ENCODE assay signal across 9 mouse cellular contexts in genomic region chr1:134419751-134420458, GRCm38 (mm10). TPM values are rescaled to one million over a fixed set of nuclear protein-coding genes. Genes with fewer than 3 reads are reported as not detected.
A peak's percentile ranks its signal among the peaks of the same experiment; 100 is the strongest.
DNase-seq lines count a peak whose midpoint lies in the region; ATAC-seq and TF ChIP-seq lines count a peak whose summit lies in the region.
"Had no signal": no experiment of that assay in that cellular context is flagged by ENCODE, and none has a peak within 500 bp of the region (broad histone marks: within the 10 kb centered on the region; RNA-seq: fewer than 3 reads in every experiment).

No protein-coding gene starts in this region.

- no peak overlapping the region for H3K9ac ChIP-seq in hindbrain, embryonic 12.5 days
- no peak overlapping the region for H3K9ac ChIP-seq in hindbrain, embryonic 11.5 days (ENCODE audit: low read depth, low read length)
- no peak overlapping the region for H3K9ac ChIP-seq in hindbrain, postnatal 0 days (replicated peaks; ENCODE audit: low read length)

- no peak overlapping the region for H3K4me2 ChIP-seq in hindbrain, embryonic 12.5 days (replicated peaks)
- H3K4me2 ChIP-seq in hindbrain, embryonic 11.5 days (replicated peaks; ENCODE audit: low read depth, low read length), result no peak overlapping the region
- H3K4me2 ChIP-seq in hindbrain, postnatal 0 days (ENCODE audit: low read depth, low read length), result no peak overlapping the region

- 0 out of 2 replicates have a peak overlapping the region, but pooled peaks have one; percentile 4 for H3K27ac ChIP-seq in hindbrain, embryonic 12.5 days
- no peak overlapping the region for H3K27ac ChIP-seq in hindbrain, embryonic 11.5 days (ENCODE audit: low read depth, low read length)
- H3K27ac ChIP-seq in hindbrain, postnatal 0 days, result 0 out of 2 replicates have a peak overlapping the region, but pooled peaks have one; percentile 11

- no peak overlapping the region for H3K4me3 ChIP-seq in hindbrain, embryonic 12.5 days
- no peak overlapping the region for H3K4me3 ChIP-seq in hindbrain, embryonic 11.5 days (ENCODE audit: low read depth, low read length)
- H3K4me3 ChIP-seq in hindbrain, postnatal 0 days (ENCODE audit: low read length), result no peak overlapping the region

- 68% methylated on average over 5 of the region's 5 CpGs for WGBS in hindbrain, embryonic 12.5 days
- WGBS in hindbrain, embryonic 11.5 days, result 78% methylated on average over 5 of the region's 5 CpGs
- WGBS in hindbrain, postnatal 0 days, result 42% methylated on average over 5 of the region's 5 CpGs

- H3K27me3 ChIP-seq in hindbrain, embryonic 12.5 days, result no peaks in the 10 kb centered on the region
- H3K27me3 ChIP-seq in hindbrain, embryonic 11.5 days (ENCODE audit: control insufficient read depth, insufficient read depth, low read length), result no peaks in the 10 kb centered on the region
- no peaks in the 10 kb centered on the region for H3K27me3 ChIP-seq in hindbrain, postnatal 0 days (ENCODE audit: insufficient read depth, low read length)

- TF ChIP-seq CTCF in hindbrain, postnatal 0 days (IDR thresholded peaks at IDR 0.05; ENCODE audit: low read depth), result no peak

- H3K9me3 ChIP-seq in hindbrain, embryonic 12.5 days (replicated peaks), result no peaks in the 10 kb centered on the region
- no peaks in the 10 kb centered on the region for H3K9me3 ChIP-seq in hindbrain, embryonic 11.5 days (ENCODE audit: control insufficient read depth, low read length)
- no peaks in the 10 kb centered on the region for H3K9me3 ChIP-seq in hindbrain, postnatal 0 days (ENCODE audit: low read length)

- peaks cover 34% of the 10 kb centered on the region for H3K4me1 ChIP-seq in hindbrain, embryonic 12.5 days
- peaks cover 5% of the 10 kb centered on the region; the same call in 1 of the 2 replicates for H3K4me1 ChIP-seq in hindbrain, embryonic 11.5 days (replicated peaks; ENCODE audit: control insufficient read depth, insufficient read depth, low read length)
- peaks cover 8% of the 10 kb centered on the region for H3K4me1 ChIP-seq in hindbrain, postnatal 0 days (ENCODE audit: insufficient read depth, low read length)

- no peak for ATAC-seq in hindbrain, embryonic 12.5 days (ENCODE audit: low FRiP score)
- ATAC-seq in hindbrain, embryonic 11.5 days (ENCODE audit: low FRiP score), result no peak
- no peak for ATAC-seq in hindbrain, postnatal 0 days
- peak; percentile 74 for ATAC-seq in megakaryocyte, adult 5-6 weeks (ENCODE audit: poor library complexity, severe bottlenecking)

- H3K36me3 ChIP-seq in hindbrain, embryonic 12.5 days, result peaks cover 23% of the 10 kb centered on the region
- 0 out of 2 replicates have a peak, but pooled peaks cover 3% of the 10 kb centered on the region for H3K36me3 ChIP-seq in hindbrain, embryonic 11.5 days (ENCODE audit: control insufficient read depth, insufficient read depth, low read length)
- H3K36me3 ChIP-seq in hindbrain, postnatal 0 days (ENCODE audit: insufficient read depth, low read length), result peaks cover 15% of the 10 kb centered on the region

- no peak for DNase-seq in hindbrain, embryonic 11.5 days (ENCODE audit: low spot score)
- DNase-seq in adrenal gland, adult 2 months, result peak; percentile 91
- no peak for DNase-seq in hindbrain, postnatal 0 days (ENCODE audit: low spot score)
- no peak for DNase-seq in left cerebral cortex, postnatal 4 days
- no peak for DNase-seq in layer of hippocampus, adult 11-12 months (ENCODE audit: low spot score)
- no peak for DNase-seq in cerebellum, postnatal 10 days

- intact Hi-C loops in left cerebral cortex, postnatal 4 days (cut with DNase I), result no loop called here

RNA-seq across cellular contexts. Expression of gene Adipor1, which starts 4.7 kb away (rescaled TPM):
- polyA plus RNA-seq in hindbrain, embryonic 12.5 days (2016; fragmentation: Nextera tagmentation; extraction: Ambion mirVana), result 73.5 and 78.1 TPM in 2 replicates
- 77.7 and 81.7 TPM in 2 replicates for polyA plus RNA-seq in hindbrain, embryonic 11.5 days (2014; fragmentation: Nextera tagmentation; extraction: Ambion mirVana)
- total RNA-seq in adrenal gland, adult 2 months (2021), result 100 to 1,000 TPM; 123 to 129 TPM
- polyA plus RNA-seq in adrenal gland, adult 2 months (2012; rRNA removed), result 328 and 482 TPM in 2 replicates
- total RNA-seq in hindbrain, postnatal 0 days (2014; rRNA removed), result 115 and 120 TPM in 2 replicates
- polyA plus RNA-seq in hindbrain, postnatal 0 days (2015; fragmentation: Nextera tagmentation; extraction: Ambion mirVana), result 79.7 and 81.2 TPM in 2 replicates
- total RNA-seq in megakaryocyte, adult 5-6 weeks (2015), result 118 and 120 TPM in 2 replicates
- total RNA-seq in megakaryocyte, adult 5-6 weeks (2017), result 73.8 and 83.6 TPM in 2 replicates
- 10 to 100 TPM; 55.4 to 57.5 TPM for total RNA-seq in left cerebral cortex, postnatal 4 days (2021)

RNA-seq across cellular contexts. Expression of gene Cyb5r1, which starts 14.5 kb away (rescaled TPM):
- 24.1 and 25.9 TPM in 2 replicates for polyA plus RNA-seq in hindbrain, embryonic 12.5 days (2016; fragmentation: Nextera tagmentation; extraction: Ambion mirVana)
- 26.1 and 26.7 TPM in 2 replicates for polyA plus RNA-seq in hindbrain, embryonic 11.5 days (2014; fragmentation: Nextera tagmentation; extraction: Ambion mirVana)
- 10 to 100 TPM; 34.2 to 82.9 TPM for total RNA-seq in adrenal gland, adult 2 months (2021)
- polyA plus RNA-seq in adrenal gland, adult 2 months (2012; rRNA removed), result 81.8 and 85.3 TPM in 2 replicates
- 5.6 and 10.8 TPM in 2 replicates for total RNA-seq in hindbrain, postnatal 0 days (2014; rRNA removed)
- polyA plus RNA-seq in hindbrain, postnatal 0 days (2015; fragmentation: Nextera tagmentation; extraction: Ambion mirVana), result 11.2 and 11.3 TPM in 2 replicates
- 54.5 and 69.7 TPM in 2 replicates for total RNA-seq in megakaryocyte, adult 5-6 weeks (2015)
- total RNA-seq in megakaryocyte, adult 5-6 weeks (2017), result 43.8 and 46.8 TPM in 2 replicates
- 10 to 100 TPM; 13.1 to 18.5 TPM for total RNA-seq in left cerebral cortex, postnatal 4 days (2021)

RNA-seq across cellular contexts. Expression of gene 4933406M09Rik, which starts 34.2 kb away (rescaled TPM):
- not detected in 2 replicates for polyA plus RNA-seq in hindbrain, embryonic 12.5 days (2016; fragmentation: Nextera tagmentation; extraction: Ambion mirVana)
- polyA plus RNA-seq in hindbrain, embryonic 11.5 days (2014; fragmentation: Nextera tagmentation; extraction: Ambion mirVana), result not detected in 2 replicates
- total RNA-seq in adrenal gland, adult 2 months (2021), result not detected
- polyA plus RNA-seq in adrenal gland, adult 2 months (2012; rRNA removed), result not detected in 2 replicates
- not detected in 2 replicates for total RNA-seq in hindbrain, postnatal 0 days (2014; rRNA removed)
- polyA plus RNA-seq in hindbrain, postnatal 0 days (2015; fragmentation: Nextera tagmentation; extraction: Ambion mirVana), result not detected in 2 replicates
- total RNA-seq in megakaryocyte, adult 5-6 weeks (2015), result not detected in 2 replicates
- not detected in 2 replicates for total RNA-seq in megakaryocyte, adult 5-6 weeks (2017)
- not detected for total RNA-seq in left cerebral cortex, postnatal 4 days (2021)
- polyA plus RNA-seq: stomach, embryonic 14.5 days had no signal

RNA-seq across cellular contexts. Expression of gene Klhl12, which starts 35.4 kb away (rescaled TPM):
- 32.3 and 32.9 TPM in 2 replicates for polyA plus RNA-seq in hindbrain, embryonic 12.5 days (2016; fragmentation: Nextera tagmentation; extraction: Ambion mirVana)
- polyA plus RNA-seq in hindbrain, embryonic 11.5 days (2014; fragmentation: Nextera tagmentation; extraction: Ambion mirVana), result 26.4 and 32.9 TPM in 2 replicates
- total RNA-seq in adrenal gland, adult 2 months (2021), result 10 to 100 TPM; 17.0 to 20.9 TPM
- 3.6 and 4.7 TPM in 2 replicates for polyA plus RNA-seq in adrenal gland, adult 2 months (2012; rRNA removed)
- total RNA-seq in hindbrain, postnatal 0 days (2014; rRNA removed), result 25.6 and 28.5 TPM in 2 replicates
- polyA plus RNA-seq in hindbrain, postnatal 0 days (2015; fragmentation: Nextera tagmentation; extraction: Ambion mirVana), result 35.1 and 36.9 TPM in 2 replicates
- 10.0 and 10.2 TPM in 2 replicates for total RNA-seq in megakaryocyte, adult 5-6 weeks (2015)
- total RNA-seq in megakaryocyte, adult 5-6 weeks (2017), result 11.2 and 12.8 TPM in 2 replicates
- 10 to 100 TPM; 37.1 to 38.7 TPM for total RNA-seq in left cerebral cortex, postnatal 4 days (2021)

RNA-seq across cellular contexts. Expression of gene Tmem183a, which starts 58.1 kb away (rescaled TPM):
- polyA plus RNA-seq in hindbrain, embryonic 12.5 days (2016; fragmentation: Nextera tagmentation; extraction: Ambion mirVana), result 109 and 123 TPM in 2 replicates
- polyA plus RNA-seq in hindbrain, embryonic 11.5 days (2014; fragmentation: Nextera tagmentation; extraction: Ambion mirVana), result 126 and 128 TPM in 2 replicates
- 10 to 100 TPM; 50.0 to 55.4 TPM for total RNA-seq in adrenal gland, adult 2 months (2021)
- polyA plus RNA-seq in adrenal gland, adult 2 months (2012; rRNA removed), result 37.4 and 40.7 TPM in 2 replicates
- total RNA-seq in hindbrain, postnatal 0 days (2014; rRNA removed), result 189 and 200 TPM in 2 replicates
- polyA plus RNA-seq in hindbrain, postnatal 0 days (2015; fragmentation: Nextera tagmentation; extraction: Ambion mirVana), result 100 and 106 TPM in 2 replicates
- 33.5 and 39.2 TPM in 2 replicates for total RNA-seq in megakaryocyte, adult 5-6 weeks (2015)
- 50.4 and 55.3 TPM in 2 replicates for total RNA-seq in megakaryocyte, adult 5-6 weeks (2017)
- total RNA-seq in left cerebral cortex, postnatal 4 days (2021), result 100 to 1,000 TPM; 110 to 122 TPM
